Mouse (Mus musculus) common myeloid progenitor, adult 5-6 weeks (primary cell): Measurements from ENCODE around the gene Peg10. TPM values are rescaled to one million over a fixed set of nuclear protein-coding genes. Genes with fewer than 3 reads are reported as not detected.

Experiments used
- ATAC-seq: replicated peaks from 2 replicates; pipeline ENCODE4 v1.8.0; 2016; ENCODE audit warnings: low read depth, mild to moderate bottlenecking, moderate TSS enrichment, inconsistent platforms; ENCODE audit not compliant: poor library complexity, severe bottlenecking
- total RNA-seq: library from RNA; stranded (forward); fragments of 200-1000, 187-1606 nt; gene quantifications from 2 replicates; pipeline ENCODE4 v1.2.3, GENCODE M21; 2017

The Peg10 gene
- total RNA-seq, 1 experiment from 2014 or later = 0.46 TPM

DNA sequence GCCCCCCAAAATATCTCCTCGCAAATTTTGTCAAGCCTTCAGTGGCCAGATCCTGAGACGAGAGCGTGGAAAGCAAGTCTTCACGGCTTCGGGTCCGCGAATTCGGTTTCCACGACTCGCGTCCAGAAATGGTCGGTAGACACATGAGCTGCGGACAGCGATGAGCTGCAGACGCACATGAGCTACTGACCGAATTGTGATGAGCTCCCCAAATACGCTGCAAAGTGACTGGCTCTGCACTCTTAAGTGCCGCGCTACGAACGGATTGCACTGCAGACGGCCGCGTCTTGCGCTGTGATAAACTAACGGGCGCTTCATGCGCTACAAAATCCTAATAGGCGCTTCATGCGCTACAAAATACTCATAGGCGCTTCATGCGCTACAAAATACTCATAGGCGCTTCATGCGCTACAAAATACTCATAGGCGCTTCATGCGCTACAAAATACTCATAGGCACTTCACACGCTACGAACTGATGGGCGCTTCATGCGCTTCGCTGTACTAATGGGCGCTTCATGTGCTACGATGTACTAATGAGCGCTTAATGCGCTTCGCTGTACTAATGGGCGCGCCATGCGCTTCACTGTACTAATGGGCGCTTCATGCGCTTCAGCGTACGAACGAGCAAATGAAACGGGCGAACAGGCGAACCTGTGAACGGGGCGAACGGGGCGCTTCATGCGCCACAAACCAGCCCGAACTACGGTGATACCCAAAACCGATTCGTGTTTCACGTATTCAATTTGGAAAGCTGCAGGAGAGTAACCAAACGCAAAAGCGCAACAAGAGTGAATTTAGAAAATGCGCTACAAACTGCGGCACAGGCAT is 785 bp downstream of the Peg10 start:
- peak; percentile 63 for ATAC-seq

DNA sequence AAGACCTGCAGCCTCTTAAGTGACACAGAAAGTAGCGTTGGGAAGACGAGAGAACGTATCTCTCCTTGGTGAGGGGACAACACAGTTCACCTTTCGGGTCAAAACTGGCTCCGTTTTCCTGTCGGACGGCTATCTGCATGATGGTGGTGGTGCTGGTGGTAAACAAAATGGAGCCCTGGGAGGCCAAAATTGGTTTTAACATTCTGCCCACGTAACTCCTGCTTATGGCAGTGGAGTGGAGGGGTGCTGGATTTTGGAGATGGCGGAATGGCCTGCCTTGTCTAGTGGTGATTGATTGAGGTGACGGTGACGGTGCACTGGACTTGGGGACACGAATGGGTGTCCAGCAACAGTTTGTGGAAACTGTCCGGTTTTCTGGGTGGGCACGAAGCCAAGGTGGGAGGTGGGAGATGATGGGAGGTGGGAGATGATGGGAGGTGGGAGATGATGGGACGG is 1.4 kb downstream of the Peg10 start:
- ATAC-seq = no peak

DNA sequence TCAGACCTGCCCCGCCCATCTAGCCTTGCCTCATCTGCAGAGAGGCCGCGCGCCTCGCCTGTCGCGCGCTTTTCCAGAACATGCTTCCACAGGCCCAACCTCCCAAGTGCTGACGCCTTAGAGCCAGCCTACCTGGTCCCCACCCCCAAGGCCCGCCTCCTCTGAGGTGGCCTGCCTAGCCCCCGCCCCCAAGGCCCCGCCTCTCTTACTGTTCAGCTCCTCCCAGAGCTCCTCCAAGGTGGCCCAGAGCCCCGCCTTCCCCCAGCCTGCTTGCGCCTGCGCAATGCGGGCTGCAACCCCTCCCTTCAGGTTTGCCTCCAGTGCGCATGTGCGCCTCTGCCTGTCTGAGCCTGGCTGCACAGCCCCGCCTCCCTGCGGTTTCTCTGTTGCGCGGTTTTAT is 2.0 kb downstream of the Peg10 start:
- peak; percentile 79 for ATAC-seq

DNA sequence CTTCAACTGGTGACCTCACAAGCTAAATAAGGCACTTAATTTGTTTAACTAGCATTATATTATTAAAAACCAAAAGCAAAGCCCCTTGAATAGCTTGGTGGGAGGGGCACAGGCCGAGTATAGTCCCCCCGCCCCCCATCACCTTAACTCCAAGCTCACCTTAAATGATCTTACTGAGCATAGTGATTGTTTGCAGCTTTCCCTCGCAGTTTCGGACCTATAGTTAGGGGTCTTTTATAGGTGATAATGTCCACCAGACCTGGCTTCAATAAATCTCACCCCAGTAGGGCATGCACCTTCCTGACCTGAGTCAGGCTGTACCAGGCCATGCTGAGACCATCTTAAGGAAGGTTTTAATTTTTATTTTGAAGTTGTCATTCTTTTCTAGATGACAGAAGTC is 4.2 kb downstream of the Peg10 start:
- no peak for ATAC-seq

DNA sequence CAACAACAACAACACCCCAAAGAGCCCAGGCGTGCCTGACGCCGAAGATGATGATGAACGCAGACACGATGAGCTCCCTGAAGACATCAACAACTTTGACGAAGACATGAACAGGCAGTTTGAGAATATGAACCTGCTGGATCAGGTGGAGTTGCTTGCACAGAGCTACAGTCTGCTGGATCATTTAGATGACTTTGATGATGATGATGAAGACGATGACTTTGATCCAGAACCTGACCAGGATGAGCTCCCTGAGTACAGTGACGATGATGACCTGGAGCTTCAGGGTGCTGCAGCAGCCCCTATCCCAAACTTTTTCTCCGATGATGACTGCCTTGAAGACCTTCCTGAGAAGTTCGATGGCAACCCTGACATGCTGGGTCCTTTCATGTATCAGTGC is 7.2 kb downstream of the Peg10 start:
- no peak for ATAC-seq

DNA sequence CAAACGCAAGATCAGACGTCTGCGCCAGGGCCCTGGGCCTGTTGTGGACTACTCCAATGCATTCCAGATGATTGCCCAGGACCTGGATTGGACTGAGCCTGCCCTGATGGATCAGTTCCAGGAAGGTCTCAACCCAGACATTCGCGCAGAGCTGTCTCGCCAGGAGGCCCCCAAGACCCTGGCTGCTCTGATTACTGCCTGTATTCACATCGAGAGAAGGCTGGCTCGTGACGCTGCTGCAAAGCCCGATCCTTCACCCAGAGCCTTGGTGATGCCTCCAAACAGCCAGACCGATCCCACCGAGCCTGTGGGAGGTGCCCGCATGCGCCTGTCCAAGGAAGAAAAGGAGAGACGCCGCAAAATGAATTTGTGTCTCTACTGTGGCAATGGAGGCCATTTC is 7.8 kb downstream of the Peg10 start:
- no peak for ATAC-seq

DNA sequence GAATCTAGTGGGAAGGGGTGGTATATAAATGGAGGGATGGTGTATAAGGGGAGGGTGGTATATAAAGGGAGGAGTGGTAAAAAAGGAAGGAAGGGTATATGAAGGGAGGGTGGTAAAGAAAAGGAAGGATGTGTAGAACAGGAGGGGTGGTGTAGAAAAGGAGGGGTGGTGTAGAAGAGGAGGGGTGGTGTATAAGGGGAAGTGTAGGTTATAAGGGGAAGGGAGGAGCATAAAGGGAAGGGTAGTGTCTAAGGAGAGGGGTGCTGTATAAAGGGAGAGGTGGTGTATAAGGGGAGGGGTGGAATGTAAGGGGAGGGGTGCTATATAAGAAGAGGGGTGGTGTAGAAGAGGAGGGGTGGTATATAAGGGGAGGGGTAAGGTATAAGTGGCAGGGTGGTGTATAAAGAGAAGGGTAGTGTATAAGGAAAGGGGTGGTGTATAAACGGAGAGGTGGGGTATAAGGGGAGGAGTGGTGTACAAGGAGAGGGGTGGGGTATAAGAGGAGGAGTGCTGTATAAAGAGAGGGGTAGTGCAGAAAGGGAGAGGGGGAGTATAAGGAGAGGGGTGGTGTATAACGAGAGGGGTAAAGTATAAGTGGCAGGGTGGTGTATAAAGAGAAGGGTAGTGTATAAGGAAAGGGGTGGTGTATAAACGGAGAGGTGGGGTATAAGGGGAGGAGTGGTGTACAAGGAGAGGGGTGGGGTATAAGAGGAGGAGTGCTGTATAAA is 14.5 kb downstream of the Peg10 start:
- peak; percentile 63; the same call in 1 of the 2 replicates for ATAC-seq

DNA sequence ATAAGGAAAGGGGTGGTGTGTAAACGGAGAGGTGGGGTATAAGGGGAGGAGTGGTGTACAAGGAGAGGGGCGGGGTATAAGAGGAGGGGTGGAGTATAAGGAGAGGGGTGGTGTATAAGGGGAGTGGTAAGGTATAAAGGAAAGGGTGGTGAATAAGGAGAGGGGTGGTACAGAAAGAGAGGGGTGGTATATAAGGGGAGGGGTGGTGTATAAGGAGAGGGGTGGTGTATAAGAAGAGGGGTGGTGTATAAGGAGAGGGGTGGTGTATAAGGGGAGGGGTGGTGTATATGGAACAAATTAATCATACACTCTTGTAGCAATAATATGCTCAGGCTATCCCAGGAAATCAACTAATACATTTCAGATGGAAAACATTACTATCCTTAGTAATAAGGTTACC is 15.1 kb downstream of the Peg10 start:
- peak; percentile 58; the same call in 1 of the 2 replicates for ATAC-seq

DNA sequence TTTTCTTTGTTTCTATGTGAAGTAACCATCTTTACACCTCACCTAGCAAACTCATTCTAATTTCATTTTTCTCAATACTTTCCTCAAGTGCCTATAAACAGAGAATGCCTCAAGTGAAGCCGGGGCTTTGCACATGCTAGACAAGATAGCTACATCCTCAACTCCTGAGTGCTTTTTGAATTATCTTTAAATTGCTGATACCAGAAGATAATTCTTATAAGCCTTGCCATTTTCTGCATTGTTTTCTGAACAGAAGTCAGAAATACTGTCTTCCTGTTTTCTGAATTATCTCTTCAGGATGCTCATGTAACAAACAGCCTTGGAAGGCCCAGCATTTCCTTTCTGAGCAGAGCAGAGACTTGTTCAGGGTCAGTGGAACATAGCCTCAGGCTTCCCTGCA is 49.2 kb downstream of the Peg10 start:
- no peak for ATAC-seq

DNA sequence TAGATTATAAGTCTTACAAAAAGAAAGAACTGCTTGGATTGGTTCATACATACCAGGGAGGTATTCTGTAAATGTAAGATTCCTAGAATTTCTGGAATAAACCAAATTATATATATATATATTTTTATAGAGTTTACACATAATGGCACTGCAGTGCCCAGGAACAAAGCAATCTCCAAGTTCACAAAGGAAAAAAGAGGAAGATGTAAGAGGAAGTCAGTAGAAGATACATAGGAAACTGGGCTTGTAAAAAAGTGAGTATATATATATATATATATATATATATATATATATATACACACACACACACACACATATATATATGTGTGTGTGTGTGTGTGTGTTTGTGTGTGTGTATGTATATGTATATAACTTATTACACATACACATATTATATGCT is 50.2 kb downstream of the Peg10 start:
- 0 out of 2 replicates have a peak, but pooled peaks have one; percentile 59 for ATAC-seq

DNA sequence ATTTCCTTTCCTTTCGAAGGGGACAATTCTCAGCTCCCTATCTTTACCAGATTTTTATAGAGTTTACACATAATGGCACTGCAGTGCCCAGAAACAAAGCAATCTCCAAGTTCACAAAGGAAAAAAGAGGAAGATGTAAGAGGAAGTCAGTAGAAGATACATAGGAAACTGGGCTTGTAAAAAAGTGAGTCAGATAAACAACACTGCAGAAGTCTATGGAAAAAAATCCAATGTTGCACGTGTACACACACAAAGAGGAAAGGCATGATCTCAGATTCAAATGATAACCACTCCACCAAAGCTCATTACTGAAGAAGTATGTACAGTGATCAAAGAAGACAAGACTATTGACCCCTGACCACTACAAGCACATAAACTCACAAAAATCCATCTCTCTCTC is 51.3 kb downstream of the Peg10 start:
- peak; percentile 85 for ATAC-seq

DNA sequence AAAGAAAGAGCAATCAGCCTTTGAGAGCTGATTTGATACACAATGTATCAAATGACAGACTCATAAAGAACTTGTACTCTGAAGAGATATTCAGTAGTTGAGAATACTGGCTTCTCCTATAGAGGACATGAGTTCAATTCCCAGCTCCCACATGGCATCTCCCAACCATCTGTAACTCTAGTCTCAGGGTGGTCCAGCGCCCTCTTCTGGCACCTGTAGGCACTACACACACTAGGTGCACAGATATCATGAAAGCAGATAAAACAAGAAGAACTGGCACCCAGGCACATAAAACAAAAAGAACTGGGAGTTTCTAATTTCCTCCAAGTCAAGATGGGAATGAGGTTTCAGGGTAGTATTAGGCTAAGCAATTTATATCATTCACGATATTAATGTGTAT is 52.3 kb downstream of the Peg10 start:
- no peak for ATAC-seq

DNA sequence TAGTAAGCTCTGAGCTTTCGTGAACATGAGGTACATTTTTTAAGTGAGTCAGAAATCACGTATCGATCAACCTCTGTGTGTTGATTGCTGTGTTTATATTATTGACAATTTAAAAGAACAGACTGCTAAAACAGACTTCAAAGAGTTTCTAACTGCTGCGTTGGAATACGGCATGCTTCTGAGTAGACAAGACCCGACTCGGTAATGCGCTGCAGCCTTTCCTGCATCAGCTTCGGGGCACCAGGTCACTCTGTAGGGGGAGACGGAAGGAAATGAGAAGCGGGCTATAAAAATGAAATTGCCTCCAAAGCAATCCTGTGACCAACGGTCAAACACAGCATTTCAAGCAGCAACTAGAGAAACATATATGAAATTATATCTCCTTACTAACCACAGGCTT is 59.9 kb downstream of the Peg10 start:
- ATAC-seq = no peak

Other genes with a start within 250 kb of the Peg10 start
- 0.05 TPM in 2 replicates for gene Col1a2, start 242.5 kb upstream of the Peg10 start, total RNA-seq
- gene Casd1, start 146.5 kb upstream of the Peg10 start, total RNA-seq = 68.8 and 125 TPM in 2 replicates
- 3.3 and 5.5 TPM in 2 replicates for gene Sgce, start 99 bp upstream of the Peg10 start, total RNA-seq
- gene Ppp1r9a, start 155.6 kb downstream of the Peg10 start, total RNA-seq = 11.4 and 17.7 TPM in 2 replicates